Mouse (Mus musculus) megakaryocyte, embryonic 14.5 days (primary cell): ENCODE measurements at regions not wholly inside any gene's neighbourhood (a gene's known extent, or its start where the extent isn't known, plus 50 kb on each side); places are given as distances from the start of the nearest gene placed in this dataset.

Source experiments
- FLI1 ChIP-seq: IDR thresholded peaks from 2 replicates; pipeline ENCODE4 v1.6.1; 2012; ENCODE audit warnings: low read length, inconsistent platforms, mixed read lengths
- GATA1 ChIP-seq: IDR thresholded peaks from 3 replicates; pipeline ENCODE4 v1.6.1; 2012; ENCODE audit warnings: mixed read lengths, low read length, inconsistent platforms, borderline replicate concordance

DNA sequence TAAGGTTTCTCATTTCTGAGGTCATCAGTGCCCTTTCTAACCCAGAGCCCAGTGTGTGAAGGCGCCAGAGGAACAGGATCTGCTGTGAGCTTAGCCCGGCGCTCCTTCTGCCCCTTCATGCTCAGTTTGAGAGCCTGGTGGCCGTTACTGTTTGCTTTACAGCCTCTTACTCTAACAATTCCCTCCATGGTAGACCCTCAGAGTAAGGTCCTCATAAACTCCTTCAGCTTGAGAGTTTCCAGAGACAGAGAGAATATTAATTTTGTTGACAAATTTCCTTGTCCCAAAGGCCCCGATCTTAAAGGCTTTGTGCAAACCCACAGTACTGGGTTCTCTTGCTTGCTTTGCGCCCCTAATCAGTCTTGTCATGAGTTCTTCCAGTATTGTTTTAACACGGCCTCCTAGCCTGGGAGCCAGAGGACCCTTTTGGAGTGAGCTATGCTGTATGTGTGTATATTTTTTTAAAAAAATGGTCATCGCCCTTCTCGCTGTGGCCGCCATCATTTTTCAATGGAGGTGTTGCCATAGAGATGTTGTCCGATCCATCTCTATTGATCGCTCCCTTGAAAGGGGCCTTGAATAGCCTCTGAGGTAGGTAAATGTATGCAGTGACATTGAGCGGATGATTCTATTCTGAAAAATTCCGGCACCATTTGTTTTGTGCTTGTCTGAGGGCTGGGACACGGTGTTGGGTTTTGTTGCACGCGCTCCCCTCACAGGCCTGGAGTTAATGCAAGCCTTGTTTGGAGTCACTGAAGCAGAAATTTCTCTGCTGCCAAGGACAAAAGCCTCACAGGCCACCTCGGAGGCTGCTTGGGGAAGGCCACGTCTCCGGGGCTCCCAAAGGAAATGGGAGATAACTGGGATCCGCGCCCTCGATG lies 140.7 kb downstream of the Opa1 start:
- TF ChIP-seq GATA1 (no peak), FLI1 (no peak)
